Mouse (Mus musculus) lung, adult 2 months (tissue): Measurements from ENCODE around the gene Ugt1a6a. TPM values are rescaled to one million over a fixed set of nuclear protein-coding genes. Genes with fewer than 3 reads are reported as not detected.

Experiments used
- DNase-seq: peaks from one replicate; pipeline ENCODE4 v3.0.0; 2022
- H3K4me1 ChIP-seq: fragments of 200-500 bp; 2 replicates; pipeline ENCODE4 v1.6.1; 2011; ENCODE audit warnings: low read length; ENCODE audit not compliant: control insufficient read depth, insufficient read depth
- H3K4me3 ChIP-seq: fragments of 200-500 bp; replicated peaks from 2 replicates; pipeline ENCODE3; 2011; ENCODE audit warnings: low read depth, mild to moderate bottlenecking, control low read depth, low read length; ENCODE audit errors: extremely low read depth
- CTCF ChIP-seq: fragments of 200-500 bp; IDR thresholded peaks from 2 replicates; pipeline ENCODE4 v1.5.1; 2011; ENCODE audit warnings: mild to moderate bottlenecking, low read length, control low read depth; ENCODE audit not compliant: insufficient read depth
- POLR2A ChIP-seq: fragments of 200-500 bp; IDR thresholded peaks from 2 replicates; pipeline ENCODE4 v1.6.1; 2011; ENCODE audit warnings: low read depth, mild to moderate bottlenecking, control low read depth, low read length, borderline replicate concordance; ENCODE audit errors: extremely low read depth
- WGBS: fragments of 180-500 bp; shearing (Covaris S2); methylation state at CpG from one replicate; pipeline ENCODE4 v1.1.7; 2018; 5-methylcytosine and 5-hydroxymethylcytosine counted together
- polyA plus RNA-seq: library from polyadenylated mRNA; depleted of rRNA; stranded (reverse); fragments of >200 nt; gene quantifications from 2 replicates; pipeline ENCODE4 v1.2.3, GENCODE M21; 2012

Gene Ugt1a6a
- polyA plus RNA-seq, 1 experiment, result 45.3 TPM

GRCm38 (mm10) chr1:88247660-88248059, 113.1 kb downstream of the Ugt1a6a start:
- H3K4me1 ChIP-seq, result no peaks in the 10 kb centered on the region
- no peak overlapping the region for H3K4me3 ChIP-seq
- DNase-seq, result no peak
- WGBS, result 41% methylated on average over 2 of the region's 2 CpGs
- TF ChIP-seq CTCF (no peak), POLR2A (no peak)

- 56% methylated on average over 4 of the region's 4 CpGs for WGBS
Measured at GRCm38 (mm10) chr1:88248658-88249057, 114.0 kb downstream of the Ugt1a6a start.

DNA sequence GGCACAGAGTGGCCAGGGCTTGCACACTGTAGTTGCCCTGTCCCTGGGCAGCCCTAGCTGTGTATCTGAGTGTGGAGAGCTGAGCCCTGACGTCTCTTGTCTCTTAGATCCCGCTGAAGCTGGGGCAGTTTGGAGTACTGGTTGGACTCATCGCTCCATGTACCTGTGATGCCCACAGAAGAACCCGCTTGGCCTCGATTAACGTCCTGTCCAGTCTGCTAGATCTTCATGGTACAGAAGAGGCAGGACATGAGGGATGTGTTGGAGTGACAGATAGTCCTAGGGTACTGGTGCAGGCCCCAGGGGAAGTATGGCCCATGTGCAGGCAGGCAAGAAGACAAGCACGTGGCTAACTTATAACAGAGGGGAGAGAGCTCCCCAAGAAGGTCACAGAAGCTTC, 115.0 kb downstream of the Ugt1a6a start:
- TF ChIP-seq CTCF (no peak), POLR2A (no peak)
- H3K4me3 ChIP-seq, result no peak overlapping the region
- 73% methylated on average over 7 of the region's 7 CpGs for WGBS
- DNase-seq, result no peak
- no peaks in the 10 kb centered on the region for H3K4me1 ChIP-seq

More at GRCm38 (mm10) chr1:88248658-88249057, 114.0 kb downstream of the Ugt1a6a start:
- no peak for DNase-seq
- Histone ChIP-seq H3K4me1 (no peaks in the 10 kb centered on the region), H3K4me3 (no peak overlapping the region)
- TF ChIP-seq POLR2A (no peak), CTCF (no peak)

DNA sequence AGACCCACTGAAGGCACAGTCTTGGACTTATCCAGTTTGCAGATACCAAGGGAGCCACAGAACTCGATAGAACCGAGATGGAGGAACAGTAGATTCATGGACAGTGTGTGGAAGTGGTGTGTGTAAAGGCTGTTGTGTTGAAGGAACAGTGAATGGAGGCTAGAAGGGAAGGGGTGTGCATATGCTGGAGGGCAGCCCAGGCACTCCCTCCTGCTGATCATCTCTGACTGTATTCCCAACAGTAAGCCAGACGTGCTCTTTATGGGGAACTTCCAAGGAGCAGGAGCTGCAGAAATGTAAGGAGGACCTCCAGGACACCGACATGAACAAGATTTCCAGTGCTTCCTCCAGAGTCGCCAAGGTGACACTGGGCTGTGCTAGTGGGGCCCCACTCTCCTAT, 115.4 kb downstream of the Ugt1a6a start:
- DNase-seq, result no peak
- WGBS, result 78% methylated on average over 5 of the region's 5 CpGs

DNA sequence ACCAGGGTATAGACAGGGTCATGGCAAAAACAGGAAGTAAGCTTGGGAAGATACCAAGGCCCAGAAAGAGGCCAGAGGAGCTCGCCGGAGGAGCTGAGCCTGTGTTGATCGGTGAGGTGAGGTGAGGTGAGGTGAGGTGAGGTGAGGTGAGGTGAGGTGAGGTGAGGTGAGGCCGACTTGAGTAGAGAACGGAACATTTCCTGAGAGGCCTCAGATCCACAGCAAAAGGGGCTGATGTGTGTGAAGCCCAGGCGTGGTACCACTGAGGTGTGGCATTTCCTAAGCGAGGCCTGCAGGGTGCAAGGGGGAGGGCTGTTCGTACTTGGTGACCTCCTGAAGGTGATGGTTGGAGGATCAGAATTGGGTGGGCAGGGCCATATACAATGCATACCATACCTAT, 118.5 kb downstream of the Ugt1a6a start:
- TF ChIP-seq POLR2A (no peak), CTCF (no peak)

More for the DNA sequence above, 115.4 kb downstream of the Ugt1a6a start:
- TF ChIP-seq CTCF (no peak), POLR2A (no peak)
- no peaks in the 10 kb centered on the region for H3K4me1 ChIP-seq
- no peak overlapping the region for H3K4me3 ChIP-seq

DNA sequence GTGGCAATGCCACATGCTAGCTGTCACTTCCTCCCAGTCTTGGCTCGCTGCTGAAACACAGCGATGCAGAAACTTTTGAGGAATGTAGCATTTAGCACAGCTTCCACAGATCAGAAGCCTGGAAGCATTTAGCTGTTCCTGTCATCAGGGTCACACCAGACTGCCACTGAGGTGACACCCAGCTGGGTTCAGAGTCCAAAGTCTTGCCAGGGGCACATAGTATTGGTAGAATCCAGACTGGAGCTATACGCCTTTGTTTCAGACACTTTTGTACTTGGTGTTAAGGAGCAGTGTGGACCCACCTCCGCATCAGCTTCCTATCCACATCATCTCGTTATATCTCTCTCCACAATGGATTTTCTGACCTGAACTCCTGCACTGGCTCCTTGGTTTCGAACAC, 118.9 kb downstream of the Ugt1a6a start:
- Histone ChIP-seq H3K4me1 (no peaks in the 10 kb centered on the region), H3K4me3 (no peak overlapping the region)
- WGBS, result 66% methylated on average over 6 of the region's 6 CpGs
- DNase-seq, result no peak
- TF ChIP-seq CTCF (no peak), POLR2A (no peak)

More for the DNA sequence above, 118.5 kb downstream of the Ugt1a6a start:
- no peak for DNase-seq
- WGBS, result 69% methylated on average over 8 of the region's 8 CpGs
- no peaks in the 10 kb centered on the region for H3K4me1 ChIP-seq
- H3K4me3 ChIP-seq, result no peak overlapping the region

GRCm38 (mm10) chr1:88254793-88255465, 120.3 kb downstream of the Ugt1a6a start:
- Histone ChIP-seq H3K4me1 (no peaks in the 10 kb centered on the region), H3K4me3 (no peak overlapping the region)
- DNase-seq, result no peak
- 82% methylated on average over 12 of the region's 12 CpGs for WGBS
- no peak for TF ChIP-seq CTCF
- TF ChIP-seq POLR2A, result no peak

GRCm38 (mm10) chr1:88255466-88255857, 120.9 kb downstream of the Ugt1a6a start:
- TF ChIP-seq POLR2A (no peak), CTCF (no peak)
- Histone ChIP-seq H3K4me3 (no peak overlapping the region), H3K4me1 (no peaks in the 10 kb centered on the region)
- DNase-seq, result no peak
- WGBS, result 55% methylated on average over 2 of the region's 2 CpGs

DNA sequence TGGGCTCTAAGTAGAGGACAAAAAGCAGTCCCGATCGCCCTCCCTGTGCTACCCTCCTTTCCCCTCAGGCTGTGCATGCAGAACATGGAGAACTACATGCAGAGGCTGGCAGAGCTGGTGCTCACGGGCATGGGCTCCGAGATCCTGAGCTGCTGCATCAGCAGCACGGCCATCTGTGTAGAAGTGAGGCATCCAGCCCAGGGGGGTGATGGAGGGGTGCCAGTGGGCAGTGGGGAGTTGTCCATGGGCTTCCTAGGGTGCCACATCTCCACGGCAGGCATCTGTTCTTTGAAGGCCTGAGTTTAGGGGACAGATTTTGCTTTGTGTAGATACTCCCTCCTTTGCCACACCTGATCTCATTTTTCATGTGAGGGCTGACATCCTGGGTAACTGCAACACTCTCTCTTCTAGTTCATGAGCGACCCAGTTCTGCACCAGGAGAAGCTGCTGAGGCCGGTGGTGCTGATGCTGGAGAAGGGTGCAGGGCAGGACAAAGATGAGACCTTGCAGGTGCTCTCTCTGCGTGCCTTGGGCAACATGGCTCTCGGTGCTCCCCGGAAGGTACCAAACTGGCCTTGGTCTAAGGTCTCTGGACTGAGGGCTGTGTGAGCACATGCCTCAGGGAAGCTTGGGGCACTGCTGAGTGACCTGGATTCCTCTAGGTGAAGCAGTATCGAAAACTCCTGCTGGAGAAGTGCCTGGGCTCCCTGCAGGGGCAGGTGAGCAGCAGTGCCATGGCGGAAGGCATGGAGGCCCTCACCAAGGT, 121.6 kb downstream of the Ugt1a6a start:
- TF ChIP-seq POLR2A, result no peak
- TF ChIP-seq CTCF, result no peak
- DNase-seq, result no peak
- 74% methylated on average over 13 of the region's 13 CpGs for WGBS
- Histone ChIP-seq H3K4me3 (no peak overlapping the region), H3K4me1 (no peaks in the 10 kb centered on the region)
